Mouse (Mus musculus) stomach, embryonic 14.5 days (tissue): ENCODE measurements around the gene Dlgap1. TPM values are rescaled to one million over a fixed set of nuclear protein-coding genes. Genes with fewer than 3 reads are reported as not detected.

Experiments used
- ATAC-seq: fragments of 200-750 bp; cut with Nextera tagmentation; 2 replicates; pipeline ENCODE4 v1.8.0; 2017; ENCODE audit warnings: low read depth, moderate TSS enrichment; ENCODE audit not compliant: insufficient number of reproducible peaks, insufficient read depth, low FRiP score
- H3K27ac ChIP-seq: fragments of 300-500 bp; sonication (generic); 2 replicates; pipeline ENCODE4 v1.5.1; 2014; ENCODE audit warnings: mild to moderate bottlenecking, low read length, moderate library complexity, mixed read lengths
- H3K27me3 ChIP-seq: fragments of 300-500 bp; sonication (generic); 2 replicates; pipeline ENCODE4 v1.6.1; 2014; ENCODE audit warnings: low read length, control low read depth, mixed read lengths; ENCODE audit not compliant: control insufficient read depth, insufficient read depth
- H3K36me3 ChIP-seq: fragments of 300-500 bp; sonication (generic); 2 replicates; pipeline ENCODE4 v1.6.1; 2014; ENCODE audit warnings: mild to moderate bottlenecking, control low read depth, low read length, moderate library complexity, mixed read lengths; ENCODE audit not compliant: control insufficient read depth, insufficient read depth
- H3K4me1 ChIP-seq: fragments of 300-500 bp; sonication (generic); 2 replicates; pipeline ENCODE4 v1.6.1; 2014; ENCODE audit warnings: low read length, control low read depth, mixed read lengths; ENCODE audit not compliant: control insufficient read depth, insufficient read depth
- H3K4me2 ChIP-seq: fragments of 300-500 bp; sonication (generic); replicated peaks from 2 replicates; pipeline ENCODE4 v1.6.1; 2014; ENCODE audit warnings: low read depth, low read length, control low read depth
- H3K4me3 ChIP-seq: fragments of 300-500 bp; sonication (generic); 2 replicates; pipeline ENCODE4 v1.5.1; 2014; ENCODE audit warnings: low read depth, low read length, control low read depth
- H3K9ac ChIP-seq: fragments of 300-500 bp; sonication (generic); replicated peaks from 2 replicates; pipeline ENCODE4 v1.6.1; 2014; ENCODE audit warnings: low read depth, mild to moderate bottlenecking, control low read depth, low read length, moderate library complexity, mixed read lengths
- H3K9me3 ChIP-seq: fragments of 300-500 bp; sonication (generic); 2 replicates; pipeline ENCODE4 v1.6.1; 2016; ENCODE audit warnings: low read depth, low read length, control low read depth; ENCODE audit not compliant: control insufficient read depth
- WGBS: fragments of 180-500 bp; shearing (Covaris S2); extraction: QIAGEN DNeasy Blood & Tissue Kit; methylation state at CpG from one replicate; pipeline ENCODE4 v1.1.7; 2014; 5-methylcytosine and 5-hydroxymethylcytosine counted together
- polyA plus RNA-seq: library from polyadenylated mRNA; unstranded; fragments of >200 nt; fragmentation: Nextera tagmentation; extraction: Ambion mirVana; gene quantifications from 2 replicates; pipeline ENCODE4 v1.2.1, GENCODE M21; 2014

The Dlgap1 gene
- polyA plus RNA-seq, 1 experiment from 2014 or later: 3.8 TPM

GRCm38 (mm10) chr17:70491575-70491974, 522.7 kb downstream of the Dlgap1 start:
- Histone ChIP-seq H3K4me2 (no peak overlapping the region), H3K9ac (no peak overlapping the region), H3K4me3 (no peak overlapping the region), H3K36me3 (no peaks in the 10 kb centered on the region), H3K27ac (no peak overlapping the region), H3K27me3 (no peaks in the 10 kb centered on the region), H3K4me1 (no peaks in the 10 kb centered on the region), H3K9me3 (no peaks in the 10 kb centered on the region)
- no peak for ATAC-seq
- 82% methylated on average over 4 of the region's 4 CpGs for WGBS

GRCm38 (mm10) chr17:70494338-70494737, 525.5 kb downstream of the Dlgap1 start:
- no peak for ATAC-seq
- H3K27me3 ChIP-seq: no peaks in the 10 kb centered on the region
- no peak overlapping the region for H3K27ac ChIP-seq
- no peaks in the 10 kb centered on the region for H3K9me3 ChIP-seq
- H3K36me3 ChIP-seq: no peaks in the 10 kb centered on the region
- no peak overlapping the region for H3K4me3 ChIP-seq
- H3K4me2 ChIP-seq: no peak overlapping the region
- no peaks in the 10 kb centered on the region for H3K4me1 ChIP-seq
- H3K9ac ChIP-seq: no peak overlapping the region
- 90% methylated on average over 4 of the region's 4 CpGs for WGBS

DNA sequence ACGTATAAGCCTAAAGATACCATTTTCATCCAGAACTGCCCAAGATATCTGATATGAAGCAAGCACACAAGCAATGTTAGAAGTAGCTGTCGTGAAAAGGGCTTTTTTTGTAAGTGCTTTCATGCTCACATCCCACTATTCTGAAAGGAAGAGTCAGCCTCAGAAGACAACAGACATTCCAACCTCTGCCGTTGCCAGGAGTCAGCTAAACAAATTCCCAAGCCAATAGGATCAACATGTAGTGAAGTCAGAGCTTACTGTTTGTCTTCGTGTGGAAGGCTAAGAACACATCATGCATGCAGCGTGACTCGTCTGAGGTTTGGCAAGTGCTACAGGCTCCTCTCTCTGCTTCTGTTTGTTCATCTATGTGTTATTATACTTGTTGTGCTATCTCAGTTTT, 529.4 kb downstream of the Dlgap1 start:
- 69% methylated on average over 6 of the region's 6 CpGs for WGBS

GRCm38 (mm10) chr17:70501933-70502332, 533.1 kb downstream of the Dlgap1 start:
- Histone ChIP-seq H3K4me2 (no peak overlapping the region), H3K4me3 (no peak overlapping the region), H3K4me1 (no peaks in the 10 kb centered on the region), H3K9me3 (no peaks in the 10 kb centered on the region), H3K27ac (no peak overlapping the region), H3K27me3 (no peaks in the 10 kb centered on the region), H3K36me3 (no peaks in the 10 kb centered on the region), H3K9ac (no peak overlapping the region)
- 61% methylated on average over 7 of the region's 7 CpGs for whole genome bisulfite sequencing
- 0 out of 2 replicates have a peak, but pooled peaks have one; percentile 23 for ATAC-seq

More for the DNA sequence above, 529.4 kb downstream of the Dlgap1 start:
- no peak overlapping the region for H3K4me2 ChIP-seq
- ATAC-seq: no peak
- no peaks in the 10 kb centered on the region for H3K36me3 ChIP-seq
- no peak overlapping the region for H3K9ac ChIP-seq
- H3K27ac ChIP-seq: no peak overlapping the region
- no peaks in the 10 kb centered on the region for H3K27me3 ChIP-seq
- no peaks in the 10 kb centered on the region for H3K9me3 ChIP-seq
- no peak overlapping the region for H3K4me3 ChIP-seq
- no peaks in the 10 kb centered on the region for H3K4me1 ChIP-seq

DNA sequence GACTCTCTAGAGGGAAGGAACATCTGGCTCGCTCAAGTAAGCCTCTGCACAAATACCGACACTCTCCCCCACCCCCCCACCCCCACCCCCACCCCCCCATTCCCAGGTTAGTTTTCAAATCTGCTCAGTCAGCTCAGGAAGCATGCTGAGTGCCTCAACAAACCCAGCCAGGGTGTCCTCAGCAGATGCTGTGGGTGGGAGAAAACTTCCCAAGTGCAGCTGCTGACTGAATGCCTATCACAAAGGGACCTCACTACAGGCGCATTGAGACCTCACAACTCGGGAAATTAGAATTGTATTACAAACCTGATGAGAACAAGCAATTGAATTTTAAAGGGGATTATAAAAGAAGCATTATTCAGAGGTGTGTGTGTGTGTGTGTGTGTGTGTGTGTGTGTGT, 538.9 kb downstream of the Dlgap1 start:
- H3K27me3 ChIP-seq: no peaks in the 10 kb centered on the region
- no peak overlapping the region for H3K4me3 ChIP-seq
- no peak for ATAC-seq
- H3K27ac ChIP-seq: no peak overlapping the region
- H3K36me3 ChIP-seq: no peaks in the 10 kb centered on the region
- 49% methylated on average over 4 of the region's 4 CpGs for WGBS
- no peak overlapping the region for H3K4me2 ChIP-seq
- no peak overlapping the region for H3K9ac ChIP-seq
- H3K9me3 ChIP-seq: no peaks in the 10 kb centered on the region
- H3K4me1 ChIP-seq: no peaks in the 10 kb centered on the region

DNA sequence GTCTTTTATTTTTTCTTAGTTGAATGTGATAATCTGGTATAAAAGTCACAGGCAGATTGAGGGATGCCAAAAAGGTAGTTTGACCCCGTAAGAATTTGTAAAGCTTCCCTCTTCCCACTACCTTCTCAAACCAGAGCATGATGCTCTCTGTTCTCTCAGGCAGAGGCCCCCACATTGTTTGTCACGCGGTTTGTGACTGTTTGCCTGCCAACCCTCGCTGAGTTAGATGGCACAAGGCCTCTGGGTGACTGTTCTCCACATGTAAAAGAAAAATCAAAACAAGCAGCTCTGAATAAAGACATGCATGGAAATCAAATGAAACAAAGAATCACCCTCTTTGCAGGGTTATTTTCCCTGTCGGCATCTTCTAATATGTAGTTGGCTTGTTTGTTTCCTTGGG, 541.6 kb downstream of the Dlgap1 start:
- H3K36me3 ChIP-seq: no peaks in the 10 kb centered on the region
- H3K4me3 ChIP-seq: no peak overlapping the region
- no peaks in the 10 kb centered on the region for H3K4me1 ChIP-seq
- WGBS: 90% methylated on average over 5 of the region's 5 CpGs
- no peaks in the 10 kb centered on the region for H3K27me3 ChIP-seq
- no peak for ATAC-seq
- no peak overlapping the region for H3K27ac ChIP-seq
- no peak overlapping the region for H3K4me2 ChIP-seq
- no peaks in the 10 kb centered on the region for H3K9me3 ChIP-seq
- H3K9ac ChIP-seq: no peak overlapping the region

DNA sequence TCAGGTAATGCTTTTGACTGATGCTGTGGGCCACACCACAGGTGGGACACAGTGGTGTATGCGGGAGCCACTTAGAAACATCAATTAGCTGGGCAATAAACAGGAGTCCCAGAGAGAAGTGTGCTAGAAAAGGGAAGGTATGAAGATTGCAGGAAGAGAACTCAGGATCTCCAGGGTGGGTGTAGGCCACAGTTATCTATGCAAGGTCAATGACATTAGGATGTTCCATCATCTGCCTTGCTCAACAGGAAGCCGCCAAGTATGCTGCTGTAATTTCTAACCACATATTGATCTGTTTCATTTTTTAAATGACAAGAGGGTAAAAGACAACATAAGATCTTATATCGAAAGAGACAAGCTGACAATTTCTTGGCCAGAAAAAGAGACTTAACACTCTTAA, 542.5 kb downstream of the Dlgap1 start:
- H3K4me3 ChIP-seq: no peak overlapping the region

DNA sequence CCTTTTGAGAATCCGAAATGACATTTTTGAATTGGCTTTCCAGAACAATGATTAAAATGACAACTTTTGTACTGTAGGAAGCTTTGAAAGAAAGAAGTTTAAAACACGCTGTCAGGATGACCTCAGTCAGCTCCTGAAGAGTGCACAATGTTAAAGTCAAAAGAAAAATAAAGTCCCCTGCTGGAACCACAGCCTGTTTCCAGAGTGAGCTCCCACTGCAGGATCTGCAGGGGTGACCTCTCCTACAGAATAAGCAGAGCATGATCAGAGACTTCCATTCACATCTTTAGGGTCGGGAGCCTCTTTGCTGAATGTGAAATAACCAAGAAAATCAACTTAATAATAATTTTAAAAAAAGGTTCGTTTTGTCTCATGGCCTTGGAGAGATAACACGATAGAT, 544.9 kb downstream of the Dlgap1 start:
- Histone ChIP-seq H3K27me3 (no peaks in the 10 kb centered on the region), H3K4me2 (no peak overlapping the region), H3K4me1 (no peaks in the 10 kb centered on the region), H3K9me3 (no peaks in the 10 kb centered on the region), H3K4me3 (no peak overlapping the region), H3K9ac (no peak overlapping the region), H3K27ac (no peak overlapping the region), H3K36me3 (no peaks in the 10 kb centered on the region)
- ATAC-seq: no peak
- WGBS: 83% methylated on average over 5 of the region's 5 CpGs

More for the DNA sequence above, 542.5 kb downstream of the Dlgap1 start:
- no peaks in the 10 kb centered on the region for H3K27me3 ChIP-seq
- no peaks in the 10 kb centered on the region for H3K9me3 ChIP-seq
- no peaks in the 10 kb centered on the region for H3K36me3 ChIP-seq
- no peaks in the 10 kb centered on the region for H3K4me1 ChIP-seq
- H3K27ac ChIP-seq: no peak overlapping the region
- no peak for ATAC-seq
- H3K4me2 ChIP-seq: no peak overlapping the region
- H3K9ac ChIP-seq: no peak overlapping the region
- WGBS: 80% methylated on average over 3 of the region's 3 CpGs

- Histone ChIP-seq H3K27me3 (no peaks in the 10 kb centered on the region), H3K9me3 (no peaks in the 10 kb centered on the region), H3K4me3 (no peak overlapping the region), H3K4me2 (no peak overlapping the region), H3K27ac (no peak overlapping the region), H3K36me3 (no peaks in the 10 kb centered on the region), H3K9ac (no peak overlapping the region), H3K4me1 (no peaks in the 10 kb centered on the region)
- 89% methylated on average over 18 of the region's 18 CpGs for WGBS
- no peak for ATAC-seq
Measured at GRCm38 (mm10) chr17:70516506-70516905, 547.6 kb downstream of the Dlgap1 start.
